Mouse (Mus musculus) B cell, adult (primary cell): ENCODE data around the gene Pgr. TPM values are rescaled to one million over a fixed set of nuclear protein-coding genes. Genes with fewer than 3 reads are reported as not detected.

Experiments used
- total RNA-seq: library from RNA; stranded (reverse); gene quantifications from 4 replicates; pipeline ENCODE4 v1.2.4, GENCODE M21; 2023; ENCODE audit not compliant: inconsistent age

The Pgr gene
- not detected in 4 replicates for total RNA-seq

DNA sequence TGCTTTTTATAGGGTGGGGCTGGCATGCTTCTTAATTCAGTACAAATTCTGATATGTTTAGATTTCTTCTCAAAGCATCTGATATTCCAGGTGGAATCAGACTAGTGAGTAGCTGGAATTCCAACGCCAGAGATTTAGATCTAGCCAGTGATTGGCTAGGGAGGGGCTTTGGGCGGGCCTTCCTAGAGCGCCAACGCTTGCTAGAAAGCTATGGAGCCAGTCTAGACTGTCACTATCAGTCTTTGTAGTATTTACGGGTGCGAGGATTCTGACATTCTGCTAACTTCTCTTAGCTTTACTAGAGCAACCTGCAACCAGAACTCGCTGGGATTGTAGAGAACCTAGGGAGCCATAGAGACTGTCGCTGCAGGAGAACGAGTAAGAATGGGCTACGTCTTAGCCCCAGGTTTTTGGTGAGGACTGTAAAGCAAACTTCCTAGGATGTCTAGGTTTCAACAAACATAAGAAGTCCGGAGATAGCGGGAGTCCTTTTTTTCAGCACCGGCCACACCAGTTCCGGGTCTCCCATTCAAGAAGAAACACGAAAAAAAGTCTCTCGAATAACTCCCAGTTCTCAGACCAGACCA is at the start of gene Pgr:
Gene Pgr, plus strand, starts transcription at position 218 of the 587 bp plus-strand sequence.

DNA sequence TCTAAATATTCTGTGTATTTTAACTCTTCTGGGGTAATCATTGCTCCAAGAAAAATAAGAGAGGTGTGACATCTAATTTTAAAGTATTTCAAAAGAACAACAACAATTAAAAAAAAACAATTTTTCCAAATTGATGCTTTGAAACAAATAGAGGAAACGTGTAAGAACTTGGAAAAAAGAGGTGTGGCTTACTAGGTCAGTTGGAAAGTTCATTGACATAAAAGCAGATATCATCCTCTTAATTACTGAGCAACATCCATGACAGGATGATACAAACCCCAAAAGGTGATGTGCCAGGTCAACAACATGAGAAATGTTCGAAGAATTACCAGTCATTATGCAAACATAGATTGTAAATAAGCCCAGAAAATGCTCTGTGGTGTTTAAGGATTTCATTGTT is 71.9 kb downstream of the Pgr start, which contains the start of gene Gm16485:
Gene Gm16485, plus strand, starts transcription at position 301 of the 400 bp plus-strand sequence.

Other genes starting within 250 kb of the Pgr start
- gene Gm16485, start 72.0 kb downstream of the Pgr start, total RNA-seq, result not detected in 4 replicates